Mouse (Mus musculus): ENCODE measurements at regions not wholly inside any gene's neighbourhood (a gene's known extent, or its start where the extent isn't known, plus 50 kb on each side); places are given as distances from the start of the nearest gene placed in this dataset.

DNA sequence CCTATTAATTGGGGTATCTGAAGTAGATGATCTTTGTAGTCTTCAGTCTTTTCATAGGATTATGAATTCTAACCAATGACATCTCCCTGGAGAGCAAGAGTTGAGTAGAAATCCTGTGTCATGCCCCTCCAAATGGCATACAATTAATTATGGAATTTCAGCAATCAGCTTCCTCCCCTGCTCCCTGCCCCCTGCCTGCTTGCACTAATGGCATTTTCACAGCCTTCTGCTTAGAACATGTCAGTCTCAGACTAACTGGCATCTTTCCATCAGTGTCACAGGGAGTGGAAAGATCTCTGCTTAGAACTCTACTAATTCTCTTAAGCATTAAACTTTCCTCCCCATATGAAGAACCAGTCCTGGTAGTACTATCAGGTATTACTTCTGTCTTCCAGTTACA lies 581.8 kb upstream of the Camk1g start:
- no peak for DNase-seq (ENCODE audit: low spot score)

DNA sequence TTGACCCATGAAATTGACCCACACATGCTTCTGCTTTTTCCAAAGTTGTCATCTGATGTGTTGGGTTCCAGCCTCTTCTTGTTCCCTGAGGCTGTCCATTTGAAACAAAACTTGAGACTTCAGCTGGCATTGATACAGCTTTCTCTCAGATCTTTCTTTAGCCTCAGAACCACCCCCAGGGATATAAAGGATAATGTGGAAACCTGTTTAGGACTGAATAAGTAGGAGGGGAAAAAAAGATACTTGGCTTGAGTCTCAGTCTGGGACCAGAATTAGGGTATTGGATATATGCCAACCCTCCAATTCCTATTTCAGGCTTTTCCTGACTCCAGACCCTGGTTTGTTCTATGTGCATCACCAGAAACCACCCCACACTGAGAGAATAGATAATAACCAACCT lies 579.7 kb upstream of the Camk1g start:
- no peak for DNase-seq (ENCODE audit: low spot score)

DNA sequence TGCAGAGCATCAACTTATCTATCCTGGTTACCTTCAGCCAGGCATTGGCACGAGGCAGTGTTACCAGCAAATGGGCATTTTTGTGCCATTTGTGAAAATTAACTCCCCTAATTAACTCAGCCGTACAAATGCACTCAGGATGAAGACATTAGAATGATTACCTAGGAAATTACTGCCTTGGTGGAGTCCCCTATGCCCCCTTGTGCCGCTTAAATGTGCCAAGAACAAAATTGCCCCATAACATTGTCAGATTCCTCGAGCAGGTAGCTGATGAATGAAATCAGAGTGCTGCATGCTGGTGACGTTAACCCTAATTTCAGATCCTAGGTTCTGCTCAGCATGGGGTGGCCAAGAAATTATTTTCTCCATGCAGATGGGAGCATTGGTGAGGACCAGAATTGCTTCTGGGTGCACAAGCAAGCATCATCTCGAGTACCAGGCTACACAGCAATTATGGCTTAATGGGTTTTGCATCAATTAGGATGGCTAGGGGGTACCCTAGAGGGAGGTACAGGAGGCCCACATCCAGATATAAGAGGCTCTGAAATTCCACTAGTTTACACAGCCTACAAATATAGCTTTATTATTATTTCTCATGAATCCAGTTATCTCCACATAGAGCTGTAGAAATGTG lies 577.0 kb upstream of the Camk1g start:
- no peak for DNase-seq (ENCODE audit: low spot score)

DNA sequence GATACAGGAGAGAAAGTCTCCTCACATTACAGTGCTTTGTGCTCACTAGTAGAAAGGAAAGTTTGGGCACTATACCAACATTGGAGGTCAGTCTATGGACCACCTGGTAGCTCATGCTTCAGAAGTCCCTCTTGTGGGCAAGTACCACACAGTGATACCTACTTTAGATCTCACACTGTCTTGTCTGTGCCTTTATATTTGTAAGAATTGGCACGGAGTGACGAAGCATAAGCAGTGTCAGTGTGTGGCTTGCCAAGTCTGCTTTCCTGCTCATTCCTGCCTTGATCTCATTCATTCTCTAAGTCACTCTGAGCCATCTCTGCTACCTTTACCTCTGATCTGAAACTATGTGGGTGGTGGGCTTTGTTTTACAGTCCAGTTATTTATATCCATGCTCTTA lies 565.9 kb upstream of the Camk1g start:
- no peak for DNase-seq (ENCODE audit: low spot score)

DNA sequence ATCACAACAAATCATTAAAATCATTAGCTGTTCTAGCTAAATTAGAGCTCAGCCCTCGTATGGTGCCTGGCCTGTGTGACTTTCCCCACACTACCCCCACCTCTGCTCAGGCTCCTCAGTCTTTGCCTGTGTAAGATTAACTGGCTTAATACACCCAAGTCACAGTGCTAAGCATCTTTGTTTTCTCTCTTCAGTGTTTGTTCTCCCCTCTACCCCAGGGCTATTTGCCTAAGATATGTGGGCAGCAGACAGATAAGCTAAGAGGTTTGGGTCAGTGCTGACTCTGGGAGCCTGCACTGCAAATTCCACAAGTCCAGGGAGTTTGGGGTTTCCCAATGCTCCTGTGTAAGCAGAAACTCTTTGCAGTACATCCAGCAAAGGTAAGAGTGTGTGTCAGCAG lies 564.2 kb upstream of the Camk1g start:
- no peak for DNase-seq (ENCODE audit: low spot score)

DNA sequence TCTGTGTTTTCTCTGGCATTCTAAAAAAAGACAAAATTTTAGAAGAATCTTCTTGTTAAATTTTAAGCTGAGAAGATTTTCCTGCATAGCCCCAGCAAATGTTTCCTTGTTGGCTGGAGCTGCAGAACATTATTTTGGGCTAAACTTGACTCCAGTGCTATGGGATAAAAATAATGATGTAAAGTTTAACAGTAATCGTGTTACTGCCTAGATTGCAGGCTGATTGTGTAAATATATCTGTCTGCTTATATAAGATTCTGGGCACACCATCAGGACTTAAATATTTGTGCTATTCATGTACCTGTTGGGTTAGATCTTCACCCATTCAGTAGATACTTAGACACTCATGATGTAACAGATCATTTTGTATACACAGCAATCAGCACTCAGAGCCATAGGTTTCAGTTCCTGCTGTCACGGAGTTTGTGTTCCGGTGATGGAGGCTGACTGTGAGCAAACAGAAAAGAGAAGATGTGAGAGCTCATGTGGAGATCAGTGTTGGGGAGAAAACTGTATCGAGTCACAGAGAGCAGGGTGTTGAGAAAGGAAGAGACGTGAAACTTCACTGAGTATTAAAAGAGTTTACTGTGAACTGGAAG lies 561.1 kb upstream of the Camk1g start:
- no peak for DNase-seq (ENCODE audit: low spot score)

DNA sequence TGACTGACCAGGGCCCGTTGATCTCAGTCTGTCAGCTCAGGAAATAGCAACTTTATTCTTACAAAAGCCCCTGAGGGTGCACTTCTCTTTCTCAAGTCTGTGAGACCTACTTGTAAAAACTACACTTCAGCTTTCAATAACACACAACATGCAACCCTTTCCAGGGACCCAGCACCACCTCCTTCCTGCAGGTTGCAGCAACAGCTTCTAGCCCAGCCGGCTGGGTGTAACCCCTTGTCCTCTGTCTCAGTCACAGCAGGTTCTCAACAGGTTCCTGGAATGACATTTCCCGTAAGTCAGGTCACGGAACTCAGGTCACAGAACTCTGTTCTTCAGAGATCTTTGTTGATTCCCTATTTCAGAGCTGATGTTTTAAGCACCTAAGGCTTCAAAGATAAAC lies 558.5 kb upstream of the Camk1g start:
- DNase-seq (ENCODE audit: low spot score) = no peak

DNA sequence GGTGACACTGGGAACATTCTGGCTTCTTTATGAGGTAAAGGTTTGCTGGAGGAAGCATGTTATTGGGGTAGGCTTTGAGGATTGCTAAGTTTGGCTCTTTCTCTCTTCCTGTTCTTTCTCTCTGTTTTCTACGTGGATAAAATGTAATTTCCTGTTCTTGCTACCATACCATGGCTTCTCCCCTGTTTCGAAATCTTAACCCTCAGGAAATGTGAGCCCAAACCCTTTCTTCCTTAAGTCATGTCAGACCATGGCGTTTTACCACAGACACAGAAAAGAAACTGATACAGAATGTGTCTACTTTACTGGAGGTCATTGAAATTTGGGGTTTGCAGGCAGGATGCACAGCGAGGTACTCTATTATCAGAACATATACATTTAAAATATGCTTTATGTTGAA lies 552.7 kb upstream of the Camk1g start:
- DNase-seq (ENCODE audit: low spot score) = no peak

DNA sequence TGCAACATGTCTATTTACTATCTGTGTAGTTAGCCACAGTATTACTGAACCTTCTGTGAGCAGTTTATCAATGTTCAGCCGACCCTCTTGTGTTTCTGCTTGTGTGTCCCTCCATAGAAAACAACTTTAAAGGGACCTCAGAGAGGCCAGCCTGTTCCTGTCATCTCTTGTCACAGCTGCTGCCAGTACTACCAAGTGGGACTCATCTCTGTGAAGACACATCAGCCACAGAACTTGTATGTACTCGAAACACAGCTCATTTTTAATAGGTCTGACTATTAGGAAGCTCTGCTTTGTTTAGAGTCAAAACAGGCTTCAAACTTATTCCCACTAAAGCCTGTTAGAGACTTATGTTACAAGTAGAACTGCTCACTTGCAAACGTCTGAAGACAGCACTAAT lies 549.1 kb upstream of the Camk1g start:
- DNase-seq (ENCODE audit: low spot score) = no peak

DNA sequence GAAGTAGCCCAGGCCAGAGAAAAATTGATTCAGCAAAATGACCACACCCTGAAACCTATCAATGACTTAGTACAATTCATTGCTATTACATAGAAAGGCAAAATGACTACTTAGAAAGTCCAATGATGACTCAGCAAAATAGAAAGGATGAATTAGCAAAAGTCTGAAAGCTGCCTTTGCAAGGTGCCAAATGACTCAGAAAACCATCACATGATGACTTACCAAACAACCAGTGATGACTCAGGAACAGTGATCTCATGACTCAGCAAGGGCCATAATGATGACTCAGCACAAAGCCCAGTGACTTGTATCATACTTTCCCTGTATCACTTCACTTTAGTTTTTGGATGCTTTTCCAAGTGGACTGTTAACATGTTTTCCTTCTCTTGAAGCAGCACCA lies 535.6 kb upstream of the Camk1g start:
- no peak for DNase-seq (ENCODE audit: low spot score)

DNA sequence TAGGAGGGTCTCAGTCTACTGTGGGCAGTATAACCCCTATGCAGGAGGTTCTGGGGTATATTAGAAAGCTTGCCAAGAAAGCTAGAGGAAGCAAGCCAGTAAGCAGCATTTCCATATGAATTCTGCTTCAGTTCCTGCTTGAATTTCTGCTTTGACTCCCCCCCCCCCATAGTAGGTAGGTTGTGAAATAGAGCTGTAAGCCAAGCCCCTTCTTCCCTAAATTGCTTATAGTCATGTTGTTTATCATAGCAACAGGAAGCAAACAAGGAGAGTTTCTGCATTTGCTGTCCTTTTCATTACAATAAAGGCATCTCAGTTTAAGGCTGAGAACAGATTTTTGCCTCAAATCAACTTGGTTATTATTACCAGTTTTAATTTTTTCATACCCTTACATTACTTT lies 524.0 kb upstream of the Camk1g start:
- no peak for DNase-seq (ENCODE audit: low spot score)

DNA sequence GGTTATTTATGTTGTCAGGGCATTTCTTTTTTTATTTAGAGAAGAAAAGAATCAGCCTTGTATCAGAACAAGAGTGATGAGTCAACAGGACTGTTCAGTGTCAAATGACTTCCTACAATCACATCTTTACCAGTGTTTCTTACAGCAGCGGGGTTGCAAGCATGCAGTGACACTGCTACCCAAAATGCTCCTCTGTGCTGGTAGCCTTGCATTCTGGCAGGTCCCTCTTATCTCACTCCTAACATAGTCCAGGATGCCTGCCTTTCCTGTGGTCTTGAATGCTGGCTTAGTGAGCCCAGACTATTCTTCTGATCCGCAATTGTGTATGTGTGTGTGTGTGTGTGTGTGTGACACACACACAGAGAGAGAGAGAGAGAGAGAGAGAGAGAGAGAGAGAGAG lies 506.4 kb upstream of the Camk1g start:
- DNase-seq (ENCODE audit: low spot score) = no peak

DNA sequence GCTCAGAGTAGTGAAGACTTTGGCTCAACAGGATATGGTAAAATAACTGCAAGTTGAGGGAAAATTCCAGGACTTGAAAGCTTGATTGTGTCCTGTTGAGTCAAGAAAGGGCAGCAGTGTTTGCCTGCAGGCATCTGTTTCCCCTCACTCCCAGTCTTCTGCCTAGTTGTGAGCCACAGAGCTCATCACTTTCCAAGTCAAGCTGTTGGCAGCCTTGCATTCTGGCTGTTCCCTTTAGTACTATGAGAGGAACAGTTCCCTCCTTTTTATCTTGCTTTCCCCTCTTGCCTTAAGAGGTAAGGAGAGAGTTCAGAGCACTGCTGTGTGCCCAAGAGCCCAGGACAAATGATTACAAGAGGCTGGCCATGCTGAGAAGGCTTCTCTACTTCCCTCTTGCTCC lies 506.0 kb upstream of the Camk1g start:
- no peak for DNase-seq (ENCODE audit: low spot score)

DNA sequence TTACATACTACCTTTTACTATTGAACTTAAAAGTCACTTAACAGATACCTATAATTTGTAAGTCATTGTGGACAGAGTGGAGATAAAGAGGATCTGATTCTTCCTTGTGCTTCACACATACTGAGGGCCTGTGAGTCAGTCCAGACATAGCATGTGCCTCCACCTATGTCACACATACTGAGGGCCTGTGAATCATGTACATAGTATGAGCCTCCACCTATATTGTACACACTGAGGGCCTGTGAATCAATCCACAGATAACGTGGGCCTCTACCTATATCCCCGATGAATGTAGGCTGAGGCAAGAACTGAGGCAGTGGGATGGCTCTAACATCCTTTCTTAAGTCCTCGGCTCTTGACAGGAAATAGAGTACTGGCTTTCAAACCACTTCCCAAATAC lies 505.2 kb upstream of the Camk1g start:
- DNase-seq (ENCODE audit: low spot score) = no peak

DNA sequence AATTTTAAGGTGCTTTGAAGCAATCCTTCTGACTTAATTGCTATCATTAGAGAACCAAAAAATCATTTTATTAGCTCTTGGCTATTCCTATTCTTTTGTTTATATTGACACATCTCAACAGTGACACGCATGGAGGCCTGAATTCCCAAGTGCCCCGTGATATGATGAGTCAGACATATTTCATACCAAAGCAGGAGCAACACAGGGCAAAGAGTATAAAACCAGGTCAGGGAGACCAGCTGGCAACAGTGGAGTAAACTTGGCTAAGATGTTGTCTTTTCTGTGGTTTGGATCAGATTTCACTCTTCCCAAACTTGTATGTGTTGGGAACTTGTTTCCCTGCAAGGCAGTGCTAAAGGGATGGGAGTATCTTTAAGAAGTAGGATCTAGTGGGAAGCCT lies 500.6 kb upstream of the Camk1g start:
- DNase-seq (ENCODE audit: low spot score) = no peak

DNA sequence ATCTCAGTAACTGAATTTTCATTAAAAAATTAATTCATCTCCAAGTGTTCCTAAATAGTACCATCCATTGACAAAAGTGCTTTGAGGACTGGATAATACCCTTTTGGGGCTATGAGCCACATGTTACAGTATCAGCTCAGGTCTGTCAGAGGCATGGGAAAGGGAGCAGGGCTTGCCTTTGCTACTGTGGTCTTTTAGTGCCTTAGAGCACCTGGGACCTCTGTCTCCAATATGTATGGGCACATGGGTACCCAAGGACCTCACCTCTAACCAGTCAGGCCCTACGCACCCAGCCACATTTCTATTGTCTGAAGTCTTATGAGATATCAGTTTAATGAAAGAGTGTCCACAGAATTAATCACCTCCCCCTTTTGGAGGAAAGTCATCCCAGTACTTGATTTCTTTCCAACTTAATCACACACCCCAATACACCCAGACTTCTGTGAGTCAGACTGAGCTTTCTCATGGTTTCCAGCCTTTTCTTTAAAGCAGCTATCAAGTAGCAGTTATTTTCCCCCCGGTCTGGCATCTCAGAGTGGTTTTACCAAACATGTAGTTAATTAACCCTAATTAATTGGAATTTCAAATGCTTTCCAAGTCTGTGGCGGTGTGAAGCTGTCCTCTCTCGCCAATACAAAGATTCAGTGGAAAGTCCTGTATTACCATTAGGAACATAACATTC lies 498.7 kb upstream of the Camk1g start:
- DNase-seq (ENCODE audit: low spot score) = no peak

DNA sequence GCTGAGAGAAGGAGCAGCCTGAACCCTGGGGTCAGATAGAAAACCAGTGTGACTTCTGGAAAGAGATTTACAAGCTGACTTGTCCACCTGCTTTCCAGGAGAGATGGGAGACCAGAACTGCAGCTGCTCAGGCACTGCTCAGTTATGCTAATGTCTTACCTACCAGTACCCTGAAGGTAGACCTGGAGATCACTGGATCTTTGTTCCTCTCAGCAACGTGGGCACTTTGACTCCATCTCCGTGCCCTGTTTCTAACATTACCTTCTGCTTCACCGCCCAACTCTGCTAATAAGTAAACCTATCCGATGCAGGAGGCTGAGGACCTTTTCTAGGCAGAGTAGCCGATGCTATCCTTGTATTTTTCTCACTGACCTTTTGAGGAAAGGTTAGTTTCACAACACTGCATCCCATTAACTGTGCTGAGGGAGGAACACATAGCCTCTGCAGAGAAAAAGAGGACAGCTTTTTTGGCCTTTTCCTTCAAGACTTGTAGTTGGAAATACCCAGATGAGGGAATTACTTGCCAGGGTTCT lies 490.7 kb upstream of the Camk1g start:
- DNase-seq (ENCODE audit: low spot score) = no peak

DNA sequence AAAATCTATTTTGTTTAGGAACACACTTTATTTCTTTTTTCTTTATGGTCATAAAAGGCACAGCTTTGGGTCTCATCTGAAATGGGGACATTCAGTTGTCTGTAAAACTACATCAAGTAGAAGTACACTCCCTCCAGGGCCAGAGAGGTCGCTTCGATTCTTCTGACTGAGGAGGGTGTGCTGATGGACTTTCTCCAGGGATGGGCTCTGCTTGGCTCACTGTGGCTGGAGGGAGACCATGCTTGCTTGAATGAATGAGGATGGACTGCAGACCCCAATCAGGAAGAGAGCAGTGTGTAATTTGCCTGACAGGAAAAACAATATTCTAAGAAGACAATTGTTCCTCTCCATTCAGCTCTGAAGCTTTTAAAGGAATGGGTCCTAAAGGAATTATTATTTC lies 490.3 kb upstream of the Camk1g start:
- no peak for DNase-seq (ENCODE audit: low spot score)

DNA sequence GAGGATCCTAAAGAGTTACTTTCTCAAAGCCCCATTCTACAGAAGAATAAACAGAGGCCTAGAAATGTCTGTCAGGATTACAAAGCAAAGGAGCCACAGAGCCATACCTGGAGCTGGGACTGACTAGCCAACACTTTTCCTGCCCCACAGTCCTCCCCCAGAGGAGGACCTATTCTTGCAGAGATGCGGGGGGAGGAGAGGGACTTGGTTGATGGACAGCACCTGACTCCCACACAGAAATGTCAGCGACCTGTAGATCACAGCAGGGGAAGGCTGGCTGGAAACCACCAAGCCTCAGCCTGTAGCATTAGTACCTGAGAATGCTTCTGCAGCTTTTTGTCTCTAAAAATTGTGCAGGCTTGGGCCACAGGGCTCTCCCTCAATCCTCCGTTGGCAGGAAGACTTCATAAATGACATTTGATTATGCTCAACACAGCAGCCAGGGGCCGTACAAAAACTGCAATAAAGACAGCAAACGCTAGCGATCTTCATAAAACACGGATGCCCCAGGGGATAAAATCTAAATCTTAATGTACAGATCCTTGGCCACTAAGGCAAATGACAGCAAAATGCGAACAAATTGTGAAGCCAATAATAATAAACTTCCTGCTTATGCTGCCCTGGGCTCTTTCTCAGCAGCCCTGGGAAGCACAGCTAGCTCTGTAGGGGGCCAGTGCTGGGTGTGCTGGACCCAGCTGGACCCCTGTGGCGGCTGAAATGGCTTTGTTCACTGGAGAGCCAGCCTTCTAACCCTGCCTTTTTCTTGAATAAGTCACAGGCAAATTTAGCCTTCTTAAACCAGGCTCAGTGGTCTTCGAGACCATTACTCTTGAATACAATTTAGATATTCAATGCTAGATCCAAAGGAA lies 489.4 kb upstream of the Camk1g start:
- DNase-seq (ENCODE audit: low spot score) = no peak

DNA sequence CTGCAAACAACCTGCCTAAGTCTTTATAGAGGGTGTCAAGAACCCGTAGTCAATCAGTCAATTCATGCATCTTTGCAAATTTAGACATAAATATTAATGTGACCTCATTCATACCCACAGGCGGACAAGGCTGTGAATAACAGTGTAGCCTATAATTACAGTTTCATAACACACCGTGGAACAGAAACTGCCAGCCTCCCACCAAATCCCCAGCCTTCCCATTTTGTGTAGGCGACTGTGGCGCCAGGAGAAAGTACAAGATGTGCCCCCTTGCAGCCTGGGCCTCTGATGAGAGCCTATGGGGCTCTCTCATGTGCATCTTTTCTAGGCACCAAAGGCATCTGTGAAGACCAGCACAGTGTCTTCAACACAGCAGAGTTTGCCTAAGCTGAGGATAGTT lies 477.8 kb upstream of the Camk1g start:
- no peak for DNase-seq (ENCODE audit: low spot score)

DNA sequence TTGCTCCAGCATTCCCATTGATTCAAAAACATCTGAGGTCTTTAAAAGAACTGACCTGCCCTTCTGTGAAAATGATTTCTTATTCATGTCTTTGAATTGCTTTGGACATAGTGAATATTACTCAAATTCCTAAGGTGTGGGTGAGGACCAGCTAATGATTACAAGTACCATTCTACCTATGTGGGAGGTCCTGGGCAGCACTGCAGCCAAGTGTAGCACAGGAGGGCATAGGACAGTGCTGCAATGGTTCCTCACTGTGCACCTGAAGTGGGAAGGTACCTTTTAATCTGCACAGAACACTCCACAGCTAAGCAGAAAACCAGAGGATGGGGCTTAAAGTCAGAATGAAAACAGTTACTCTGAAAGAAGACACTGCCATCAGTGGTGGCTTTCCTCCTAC lies 474.8 kb upstream of the Camk1g start:
- no peak for DNase-seq (ENCODE audit: low spot score)

DNA sequence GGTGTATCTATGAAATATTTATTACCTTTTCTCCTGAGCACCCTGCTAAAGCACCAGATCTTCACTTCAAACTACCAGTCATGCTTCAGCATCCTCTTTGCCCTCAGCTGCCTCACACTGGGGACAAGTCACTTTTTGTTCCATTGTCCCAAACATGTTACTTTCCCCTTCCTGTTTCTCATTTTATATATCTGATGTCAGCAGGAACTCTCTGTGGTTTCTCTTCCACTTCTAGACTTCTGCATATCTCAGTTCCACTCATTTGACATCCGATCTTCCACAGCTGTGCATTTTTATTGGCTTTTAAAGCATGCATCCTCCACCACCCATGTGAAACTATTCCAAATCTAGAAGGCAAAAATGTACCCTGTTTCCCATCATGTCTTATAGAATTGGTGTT lies 474.4 kb upstream of the Camk1g start:
- no peak for DNase-seq (ENCODE audit: low spot score)

DNA sequence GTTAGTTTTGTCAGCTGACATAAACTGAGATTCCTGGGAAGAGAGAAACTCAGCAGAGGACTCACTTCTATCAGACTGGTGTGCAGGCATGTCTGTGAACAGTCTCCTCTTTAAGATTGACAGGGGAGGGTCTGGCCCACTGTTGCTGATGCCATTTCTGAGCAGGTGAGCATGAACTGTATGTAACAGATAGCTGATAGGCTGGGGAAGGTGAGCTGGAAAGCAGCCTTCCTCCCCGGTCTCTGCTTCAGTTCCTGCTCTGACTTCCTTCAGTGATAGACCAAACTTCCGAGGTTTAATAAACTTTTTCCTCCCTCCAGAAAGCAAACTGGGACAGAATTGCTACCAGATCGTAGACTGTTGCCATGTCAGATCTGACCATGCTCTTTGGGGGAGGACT lies 430.9 kb upstream of the Camk1g start:
- DNase-seq (ENCODE audit: low spot score) = no peak
